Comparison of ENCODE assay signal across 30 mouse cellular contexts in the genomic region with DNA sequence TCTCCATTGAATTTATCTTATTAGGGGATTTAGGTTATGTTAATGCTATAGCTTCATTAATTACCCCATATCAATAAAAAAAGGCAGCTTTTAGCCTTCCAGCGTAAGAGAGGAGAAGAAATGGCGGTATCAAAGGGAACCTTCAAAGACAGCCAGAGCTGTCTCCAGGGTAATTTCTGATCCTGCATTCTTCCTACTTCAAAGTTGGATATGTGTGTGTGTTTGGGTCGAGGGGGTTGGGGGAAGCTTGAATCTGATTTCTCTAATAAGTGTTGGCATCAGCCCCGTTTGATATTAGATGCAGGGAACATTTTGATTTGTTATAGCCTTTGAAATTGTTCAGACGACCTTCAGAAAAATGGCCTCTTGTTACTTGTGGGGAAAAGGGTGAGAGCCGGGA.
A peak's percentile ranks its signal among the peaks of the same experiment; 100 is the strongest.
DNase-seq lines count a peak whose midpoint lies in the region; ATAC-seq and TF ChIP-seq lines count a peak whose summit lies in the region.
"Had no signal": no experiment of that assay in that cellular context is flagged by ENCODE, and none has a peak within 500 bp of the region (broad histone marks: within the 10 kb centered on the region; RNA-seq: fewer than 3 reads in every experiment).

No protein-coding gene starts in this region.

- H3K4me1 ChIP-seq in hindbrain, embryonic 10.5 days (replicated peaks) = peaks cover 69% of the 10 kb centered on the region
- no peaks in the 10 kb centered on the region for H3K4me1 ChIP-seq in hindbrain, postnatal 0 days (ENCODE audit: insufficient read depth, low read length)
- peaks cover 71% of the 10 kb centered on the region for H3K4me1 ChIP-seq in midbrain, embryonic 13.5 days (replicated peaks)
- H3K4me1 ChIP-seq in midbrain, embryonic 11.5 days (ENCODE audit: control insufficient read depth, insufficient read depth, low read length) = peaks cover 14% of the 10 kb centered on the region; the same call in 1 of the 2 replicates
- H3K4me1 ChIP-seq in midbrain, embryonic 15.5 days = peaks cover 31% of the 10 kb centered on the region
- H3K4me1 ChIP-seq in midbrain, postnatal 0 days (ENCODE audit: insufficient read depth, low read length) = 0 out of 2 replicates have a peak, but pooled peaks cover 4% of the 10 kb centered on the region
- H3K4me1 ChIP-seq: embryonic facial prominence, embryonic 15.5 days had no signal

- H3K27me3 ChIP-seq in hindbrain, embryonic 10.5 days (ENCODE audit: insufficient read depth, poor library complexity, severe bottlenecking) = no peaks in the 10 kb centered on the region
- H3K27me3 ChIP-seq in hindbrain, postnatal 0 days (ENCODE audit: insufficient read depth, low read length) = no peaks in the 10 kb centered on the region
- no peaks in the 10 kb centered on the region for H3K27me3 ChIP-seq in midbrain, embryonic 13.5 days
- H3K27me3 ChIP-seq in midbrain, embryonic 11.5 days (ENCODE audit: control insufficient read depth, insufficient read depth, low read length) = no peaks in the 10 kb centered on the region
- H3K27me3 ChIP-seq in midbrain, embryonic 15.5 days (replicated peaks) = no peaks in the 10 kb centered on the region
- no peaks in the 10 kb centered on the region for H3K27me3 ChIP-seq in midbrain, postnatal 0 days (ENCODE audit: insufficient read depth, low read length)
- H3K27me3 ChIP-seq: CH12.LX; embryonic facial prominence, embryonic 13.5 days; embryonic facial prominence, embryonic 15.5 days; forebrain, embryonic 12.5 days; Patski had no signal

- H3K9ac ChIP-seq in hindbrain, postnatal 0 days (replicated peaks; ENCODE audit: low read length) = no peak overlapping the region
- H3K9ac ChIP-seq in midbrain, embryonic 13.5 days (replicated peaks) = no peak overlapping the region
- no peak overlapping the region for H3K9ac ChIP-seq in midbrain, embryonic 11.5 days (ENCODE audit: low read length)
- H3K9ac ChIP-seq in midbrain, embryonic 15.5 days = 0 out of 2 replicates have a peak overlapping the region, but pooled peaks have one; percentile 9
- no peak overlapping the region for H3K9ac ChIP-seq in midbrain, postnatal 0 days (replicated peaks; ENCODE audit: low read length, poor library complexity, severe bottlenecking)
- H3K9ac ChIP-seq: embryonic facial prominence, embryonic 13.5 days; embryonic facial prominence, embryonic 15.5 days; forebrain, embryonic 12.5 days had no signal

- H3K4me2 ChIP-seq in hindbrain, postnatal 0 days (ENCODE audit: low read depth, low read length) = no peak overlapping the region
- no peak overlapping the region for H3K4me2 ChIP-seq in midbrain, embryonic 13.5 days (replicated peaks)
- H3K4me2 ChIP-seq in midbrain, embryonic 11.5 days = no peak overlapping the region
- H3K4me2 ChIP-seq in midbrain, embryonic 15.5 days = no peak overlapping the region
- no peak overlapping the region for H3K4me2 ChIP-seq in midbrain, postnatal 0 days (ENCODE audit: low read depth, low read length, poor library complexity, severe bottlenecking)
- H3K4me2 ChIP-seq: embryonic facial prominence, embryonic 13.5 days; embryonic facial prominence, embryonic 15.5 days; forebrain, embryonic 12.5 days had no signal

- no peak overlapping the region for H3K4me3 ChIP-seq in hindbrain, embryonic 10.5 days
- H3K4me3 ChIP-seq in hindbrain, postnatal 0 days (ENCODE audit: low read length) = no peak overlapping the region
- H3K4me3 ChIP-seq in midbrain, embryonic 13.5 days (replicated peaks) = no peak overlapping the region
- H3K4me3 ChIP-seq in midbrain, embryonic 11.5 days (ENCODE audit: low read depth, low read length) = no peak overlapping the region
- no peak overlapping the region for H3K4me3 ChIP-seq in midbrain, embryonic 15.5 days
- H3K4me3 ChIP-seq in midbrain, postnatal 0 days (ENCODE audit: low read depth, low read length) = no peak overlapping the region
- H3K4me3 ChIP-seq: embryonic facial prominence, embryonic 13.5 days; embryonic facial prominence, embryonic 15.5 days; erythroblast, embryonic 14.5 days; forebrain, embryonic 10.5 days; forebrain, embryonic 12.5 days had no signal

- H3K36me3 ChIP-seq in hindbrain, embryonic 10.5 days = peaks cover 5% of the 10 kb centered on the region; the same call in 1 of the 2 replicates
- H3K36me3 ChIP-seq in hindbrain, postnatal 0 days (ENCODE audit: insufficient read depth, low read length) = no peaks in the 10 kb centered on the region
- H3K36me3 ChIP-seq in midbrain, embryonic 13.5 days = peaks cover 15% of the 10 kb centered on the region
- H3K36me3 ChIP-seq in midbrain, embryonic 11.5 days (ENCODE audit: control insufficient read depth, insufficient read depth, low read length) = no peaks in the 10 kb centered on the region
- no peaks in the 10 kb centered on the region for H3K36me3 ChIP-seq in midbrain, embryonic 15.5 days (replicated peaks)
- H3K36me3 ChIP-seq in midbrain, postnatal 0 days (ENCODE audit: insufficient read depth, low read length) = 0 out of 2 replicates have a peak, but pooled peaks cover 4% of the 10 kb centered on the region

- no peak for ATAC-seq in hindbrain, postnatal 0 days
- ATAC-seq in midbrain, embryonic 13.5 days = no peak; the same call in 1 of the 2 replicates
- ATAC-seq in midbrain, embryonic 11.5 days (ENCODE audit: low FRiP score) = no peak
- ATAC-seq in midbrain, embryonic 15.5 days (replicated peaks) = peak; percentile 78
- ATAC-seq in midbrain, postnatal 0 days (ENCODE audit: low FRiP score) = peak; percentile 23; the same call in 1 of the 2 replicates
- ATAC-seq: activated CD4-positive, CD25-positive, alpha-beta regulatory T cell, adult 4 months; CD4-positive, CD25-positive, alpha-beta regulatory T cell, adult 4 months; forebrain, embryonic 14.5 days; Patski had no signal

- WGBS in hindbrain, embryonic 10.5 days = 73% methylated on average over 6 of the region's 6 CpGs
- 64% methylated on average over 6 of the region's 6 CpGs for WGBS in hindbrain, postnatal 0 days
- 51% methylated on average over 6 of the region's 6 CpGs for WGBS in midbrain, embryonic 13.5 days
- WGBS in midbrain, embryonic 11.5 days = 77% methylated on average over 6 of the region's 6 CpGs
- WGBS in midbrain, embryonic 15.5 days = 38% methylated on average over 6 of the region's 6 CpGs
- 29% methylated on average over 6 of the region's 6 CpGs for WGBS in midbrain, postnatal 0 days

- no peak for DNase-seq in hindbrain, embryonic 10.5 days (ENCODE audit: low spot score)
- DNase-seq in hindbrain, postnatal 0 days (ENCODE audit: low spot score) = no peak
- no peak for DNase-seq in midbrain, embryonic 11.5 days (ENCODE audit: low spot score, missing footprints)
- no peak for DNase-seq in midbrain, postnatal 0 days (ENCODE audit: low spot score)
- DNase-seq in kidney, postnatal 4 days = no peak
- DNase-seq in heart, adult 8-10 months (ENCODE audit: low spot score) = no peak
- DNase-seq: adrenal gland, adult 8-10 months; adrenal gland, postnatal 14 days; adrenal gland, postnatal 36 days; B cell, adult 2 months; cerebellum, adult 11 months; cerebellum, adult 18-20 months; cerebellum, adult 8-10 months; cerebellum, adult 9-11 months; cerebellum, postnatal 14 days; cerebellum, postnatal 36 days; embryo, embryonic 11 days had no signal

- no peak for TF ChIP-seq CTCF in hindbrain, postnatal 0 days (IDR thresholded peaks at IDR 0.05; ENCODE audit: low read depth)
- TF ChIP-seq CTCF in midbrain, postnatal 0 days (IDR thresholded peaks at IDR 0.05) = no peak

- peak overlapping the region; percentile 69; the same call in 1 of the 2 replicates for H3K27ac ChIP-seq in hindbrain, embryonic 10.5 days
- H3K27ac ChIP-seq in hindbrain, postnatal 0 days = no peak overlapping the region
- peak overlapping the region; percentile 67 for H3K27ac ChIP-seq in midbrain, embryonic 13.5 days
- H3K27ac ChIP-seq in midbrain, embryonic 11.5 days (ENCODE audit: low read depth, low read length) = no peak overlapping the region
- H3K27ac ChIP-seq in midbrain, embryonic 15.5 days = peak overlapping the region; percentile 70
- H3K27ac ChIP-seq in midbrain, postnatal 0 days (ENCODE audit: low read depth, low read length) = peak overlapping the region; percentile 51; the same call in 1 of the 2 replicates
- H3K27ac ChIP-seq: embryonic facial prominence, embryonic 13.5 days; embryonic facial prominence, embryonic 15.5 days; forebrain, embryonic 12.5 days had no signal

- H3K9me3 ChIP-seq in hindbrain, embryonic 10.5 days = no peaks in the 10 kb centered on the region
- H3K9me3 ChIP-seq in hindbrain, postnatal 0 days (ENCODE audit: low read length) = no peaks in the 10 kb centered on the region
- H3K9me3 ChIP-seq in midbrain, embryonic 13.5 days = no peaks in the 10 kb centered on the region
- H3K9me3 ChIP-seq in midbrain, embryonic 11.5 days (ENCODE audit: control insufficient read depth, low read length) = no peaks in the 10 kb centered on the region
- no peaks in the 10 kb centered on the region for H3K9me3 ChIP-seq in midbrain, embryonic 15.5 days
- no peaks in the 10 kb centered on the region for H3K9me3 ChIP-seq in midbrain, postnatal 0 days (ENCODE audit: low read length)
- H3K9me3 ChIP-seq: embryonic facial prominence, embryonic 13.5 days; embryonic facial prominence, embryonic 15.5 days; forebrain, embryonic 10.5 days; forebrain, embryonic 12.5 days; G1E had no signal

Comparison
In these comparisons a context has a peak if more than half of its experiments do, and no peak if none do; other contexts are left out.
1. H3K27ac ChIP-seq: peak in hindbrain, embryonic 10.5 days (single experiment), midbrain, embryonic 13.5 days (single experiment), midbrain, embryonic 15.5 days (single experiment) and midbrain, postnatal 0 days (single experiment); none in hindbrain, postnatal 0 days (single experiment) and midbrain, embryonic 11.5 days (single experiment).
2. ATAC-seq: peak in midbrain, embryonic 15.5 days (single experiment) and midbrain, postnatal 0 days (single experiment); none in hindbrain, postnatal 0 days (single experiment), midbrain, embryonic 13.5 days (single experiment) and midbrain, embryonic 11.5 days (single experiment).